Mouse (Mus musculus) cerebellum, adult 11 months (tissue): ENCODE data around the gene Iqcf4.
"Not testable (repeated sequence)": the region's sequence is repeated elsewhere in the genome, so short reads cannot be mapped to it uniquely, and the experiment has no call there.

ENCODE experiments used
- DNase-seq: peaks from one replicate; pipeline ENCODE4 v3.0.0; 2022

Iqcf4 gene

DNA sequence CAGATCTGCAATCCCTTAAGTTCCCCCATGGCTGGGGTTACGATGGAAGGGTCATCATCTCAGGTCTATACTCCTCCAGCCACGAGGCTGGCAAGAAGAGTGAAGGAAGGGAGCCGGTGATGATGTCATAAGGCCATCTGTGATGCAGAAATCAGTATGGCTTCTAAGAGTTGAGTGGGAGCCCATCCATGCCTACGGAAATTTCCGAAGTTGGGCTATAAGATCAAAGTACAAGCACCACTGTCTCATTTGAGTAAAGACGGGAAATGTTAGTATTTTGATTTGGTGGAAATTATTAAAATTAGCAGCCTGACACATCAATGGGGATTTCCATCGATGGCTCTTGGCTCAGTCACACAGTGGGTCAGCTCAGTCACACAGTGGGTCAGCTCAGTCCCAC, at the start of gene Iqcf4:
Gene Iqcf4 (minus strand): TSS at position 101 of the 400 bp plus-strand sequence.
- DNase-seq = no peak

- no peak for DNase-seq
These were observed 46.7 kb upstream of the Iqcf4 start for GRCm38 (mm10) chr9:106617496-106617895.

DNA sequence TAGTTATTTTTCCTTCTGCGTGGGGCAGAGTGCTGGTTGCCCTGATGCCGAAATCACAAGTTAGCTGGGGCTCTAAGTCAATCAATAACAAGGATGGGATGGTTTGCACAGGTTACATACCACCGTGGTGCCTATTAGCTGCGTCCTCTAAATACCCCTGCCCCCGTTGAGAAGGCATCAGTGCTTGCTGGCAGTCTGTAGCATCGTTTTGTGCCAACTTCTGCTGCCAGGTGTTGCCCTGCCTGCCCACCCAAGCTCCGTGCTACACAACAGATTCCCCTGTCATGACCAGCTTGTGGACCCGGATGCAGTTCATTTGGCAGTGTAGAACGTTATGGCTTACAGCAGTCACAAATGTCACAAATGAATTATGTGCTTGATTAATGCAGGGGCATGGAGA, 45.5 kb upstream of the Iqcf4 start:
- no peak for DNase-seq

GRCm38 (mm10) chr9:106614616-106615015, 43.8 kb upstream of the Iqcf4 start:
- DNase-seq = no peak

DNA sequence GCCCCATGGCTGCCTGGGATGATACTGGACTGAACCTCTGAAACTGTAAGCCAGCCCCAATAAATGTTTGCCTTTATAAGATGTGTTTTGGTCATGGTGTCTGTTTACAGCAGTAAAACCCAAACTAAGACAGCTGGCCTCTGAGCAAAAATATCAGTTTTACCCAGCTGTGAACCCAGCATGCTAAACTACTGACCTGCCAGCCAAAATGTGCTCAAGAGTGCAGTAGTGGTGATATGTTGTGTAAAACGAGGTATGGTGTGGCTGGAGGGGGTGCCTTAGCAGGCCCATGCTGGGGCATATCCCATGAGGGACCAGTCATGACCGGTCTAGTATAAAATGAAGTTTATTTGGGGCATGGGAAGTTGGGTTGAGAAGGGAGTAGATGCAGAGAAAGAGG, 43.2 kb upstream of the Iqcf4 start:
- DNase-seq = no peak

DNA sequence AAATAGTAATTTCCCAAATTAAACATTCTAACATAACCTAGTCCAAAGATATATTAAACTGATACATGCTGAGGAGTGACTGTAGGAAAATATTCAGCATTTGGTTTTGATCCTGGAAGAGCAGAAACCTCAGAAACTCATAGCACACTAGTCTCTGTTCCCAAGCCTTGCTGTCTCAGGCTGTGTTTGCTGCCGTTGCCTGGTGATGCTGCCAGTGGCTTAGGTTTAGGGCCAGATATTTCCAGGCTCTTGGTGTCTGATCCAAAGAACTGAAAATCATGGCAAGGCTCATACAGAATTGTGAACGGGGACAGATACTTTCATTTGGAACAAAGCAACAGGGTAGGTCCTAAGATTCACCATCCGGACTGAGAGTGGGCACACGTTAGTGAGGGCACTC, 39.9 kb upstream of the Iqcf4 start:
- DNase-seq = no peak

DNA sequence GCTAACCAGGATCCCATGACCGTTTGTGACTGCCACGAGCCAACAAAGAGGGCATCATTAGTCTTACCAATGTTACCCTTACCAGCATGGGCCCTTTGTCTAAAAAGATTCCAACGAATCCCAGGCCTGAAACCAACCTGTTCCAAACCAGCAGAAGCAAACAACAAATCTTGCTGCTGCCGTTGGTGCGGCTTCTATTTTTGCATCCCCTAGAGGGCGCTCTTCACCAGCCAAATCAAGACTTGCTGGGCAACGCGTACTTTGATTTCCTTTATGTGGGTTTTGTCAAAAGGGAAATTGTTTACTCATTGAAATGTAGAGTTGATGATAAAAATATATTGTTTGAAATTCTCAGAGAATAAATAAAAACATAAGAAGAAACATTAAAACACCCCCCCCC, 29.8 kb upstream of the Iqcf4 start:
- DNase-seq = peak; percentile 16

GRCm38 (mm10) chr9:106598466-106598865, 27.7 kb upstream of the Iqcf4 start:
- no peak for DNase-seq

DNA sequence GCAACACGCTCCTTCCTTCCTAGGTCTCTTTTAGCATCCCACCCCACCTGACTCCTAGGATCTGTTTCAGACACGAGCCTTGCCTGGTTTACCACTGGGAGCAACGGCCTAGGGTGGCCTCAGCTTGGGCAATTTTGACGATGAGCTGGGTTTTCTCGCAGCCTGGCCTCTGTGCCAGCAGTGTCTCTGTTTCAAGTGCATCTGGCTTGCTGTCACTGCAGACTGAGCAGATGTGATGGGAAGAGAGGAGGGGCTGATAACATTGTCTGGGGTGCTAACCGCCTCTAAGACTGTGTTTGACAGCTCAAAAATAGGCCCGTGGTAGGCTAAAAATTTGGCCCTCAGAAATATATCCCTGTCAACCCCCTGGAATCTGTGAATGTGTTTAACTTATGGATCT, 25.0 kb upstream of the Iqcf4 start:
- no peak for DNase-seq

GRCm38 (mm10) chr9:106595402-106595801, 24.6 kb upstream of the Iqcf4 start:
- not testable (repeated sequence) for DNase-seq

- no peak for DNase-seq
These were observed 21.4 kb upstream of the Iqcf4 start for GRCm38 (mm10) chr9:106592158-106592557.

DNA sequence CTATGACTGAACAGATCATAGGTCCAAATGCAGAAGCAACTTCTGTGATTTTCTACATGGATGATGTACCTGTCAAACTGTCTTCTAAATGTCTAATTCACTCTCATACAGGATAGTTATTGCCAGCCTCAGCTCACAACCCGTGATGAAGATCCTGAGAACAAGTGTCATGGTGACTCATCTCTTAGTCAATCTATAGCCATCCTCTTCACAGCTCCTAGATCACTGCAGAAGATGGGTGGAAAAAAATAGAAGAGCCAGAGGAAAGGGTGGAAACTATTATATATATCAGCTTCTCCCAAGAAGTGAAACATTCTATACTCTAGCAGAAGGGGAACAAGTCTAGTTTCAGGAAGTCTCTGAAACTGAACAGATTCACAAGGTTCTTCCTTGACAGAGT, 11.8 kb upstream of the Iqcf4 start:
- no peak for DNase-seq

DNA sequence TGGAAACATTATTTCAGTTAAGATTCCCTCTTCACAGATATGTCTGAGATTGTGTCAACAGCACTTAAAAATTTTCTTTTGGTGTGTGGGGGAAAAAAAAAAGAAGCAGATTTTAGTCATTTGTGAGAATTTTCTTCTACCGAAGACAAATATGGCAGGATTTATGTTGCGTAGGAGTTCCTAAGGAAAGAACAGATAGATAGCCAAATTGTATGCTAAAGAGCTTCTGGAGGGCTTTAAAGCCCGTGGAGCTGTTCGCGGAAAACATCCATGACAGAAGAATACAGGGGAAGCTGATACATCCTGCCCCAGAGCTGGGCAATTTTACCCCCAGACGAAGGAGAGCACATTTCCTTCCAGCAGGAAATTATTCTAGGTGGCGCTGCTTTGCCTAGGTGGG, 9.2 kb upstream of the Iqcf4 start:
- DNase-seq = no peak

DNA sequence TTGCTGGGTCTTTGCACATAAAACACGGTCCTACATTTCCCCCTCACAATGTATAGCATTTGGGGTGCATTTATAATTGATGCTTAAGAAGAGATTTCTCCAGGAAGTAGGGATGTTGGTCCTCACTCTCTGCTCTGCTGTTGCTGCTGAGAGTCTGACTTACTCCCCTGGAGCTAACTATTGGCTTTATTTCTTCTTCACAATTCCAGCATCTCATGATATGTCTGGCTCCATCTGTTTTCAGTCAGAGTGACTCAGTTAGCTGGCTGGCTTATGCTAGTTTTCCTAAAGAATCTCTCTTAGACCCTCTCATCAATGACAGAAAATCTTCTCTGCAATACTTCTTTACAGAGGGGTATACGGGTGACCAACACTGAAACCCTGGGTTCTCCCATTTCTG, 5.3 kb upstream of the Iqcf4 start:
- no peak for DNase-seq

DNA sequence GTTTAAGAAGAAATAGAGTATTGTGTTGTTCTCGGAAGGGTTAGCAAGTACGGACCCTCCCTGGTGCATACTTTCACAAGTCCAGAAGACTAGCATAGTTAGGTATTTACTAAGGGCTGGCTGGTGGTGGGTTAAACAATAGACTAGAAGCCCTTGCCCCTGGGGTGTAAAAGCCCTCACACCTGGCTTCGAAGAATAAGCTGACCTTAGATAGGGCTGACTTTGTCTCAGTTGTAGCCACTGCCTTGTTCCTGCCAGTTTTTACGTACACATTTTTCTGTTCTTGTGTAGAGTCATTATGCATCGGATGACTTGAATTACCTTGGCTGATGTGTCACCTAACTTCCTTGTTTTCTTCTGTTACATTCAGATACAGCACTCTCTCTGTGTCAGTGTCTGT, 2.6 kb upstream of the Iqcf4 start:
- no peak for DNase-seq

GRCm38 (mm10) chr9:106572186-106572585, 1.4 kb upstream of the Iqcf4 start:
- DNase-seq = no peak

DNA sequence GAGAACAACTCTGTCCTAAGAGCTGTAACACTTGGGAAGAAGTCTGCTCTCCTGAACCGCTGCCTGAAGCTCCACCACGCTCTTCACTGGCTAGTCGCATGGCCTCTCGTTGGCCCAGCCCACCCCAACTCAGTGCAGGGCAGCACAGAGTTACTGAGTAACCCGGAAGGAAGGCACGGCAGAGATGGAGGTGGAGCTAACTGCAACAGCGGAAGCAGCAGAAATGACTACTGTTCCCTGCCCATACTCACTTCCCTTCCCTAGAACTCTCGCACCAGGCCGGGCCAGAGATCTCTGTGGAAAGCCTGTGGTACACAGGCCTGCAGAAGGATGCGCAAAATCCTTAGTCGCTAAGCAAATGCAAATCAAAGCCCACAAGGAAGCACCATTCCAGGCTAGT, 4.4 kb downstream of the Iqcf4 start:
- DNase-seq = no peak

GRCm38 (mm10) chr9:106564025-106564424, 6.8 kb downstream of the Iqcf4 start:
- DNase-seq = no peak

DNA sequence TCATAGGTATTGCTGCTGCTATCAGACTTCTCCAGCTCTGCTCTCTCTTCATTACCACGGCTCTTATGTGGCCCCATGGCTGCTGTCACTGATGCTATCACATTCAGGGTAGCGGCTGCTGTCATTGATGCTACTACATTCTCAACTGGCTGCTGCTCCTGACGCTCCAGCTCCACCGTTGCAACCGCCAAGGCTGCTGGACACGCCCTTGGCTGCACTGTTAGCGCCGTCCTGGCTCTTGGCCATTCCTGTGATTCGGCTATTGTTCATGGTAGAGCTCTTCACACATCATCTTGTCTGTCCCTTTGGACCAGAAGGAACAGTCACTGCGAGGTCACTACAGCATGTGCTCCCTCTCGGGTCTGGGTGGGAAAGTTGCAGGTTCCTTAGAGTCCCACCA, 8.5 kb downstream of the Iqcf4 start:
- DNase-seq = no peak

GRCm38 (mm10) chr9:106561531-106561930, 9.3 kb downstream of the Iqcf4 start, which contains the start of gene Iqcf3:
TSS of gene Iqcf3 (minus strand) at chr9:106561631.
- DNase-seq = no peak

DNA sequence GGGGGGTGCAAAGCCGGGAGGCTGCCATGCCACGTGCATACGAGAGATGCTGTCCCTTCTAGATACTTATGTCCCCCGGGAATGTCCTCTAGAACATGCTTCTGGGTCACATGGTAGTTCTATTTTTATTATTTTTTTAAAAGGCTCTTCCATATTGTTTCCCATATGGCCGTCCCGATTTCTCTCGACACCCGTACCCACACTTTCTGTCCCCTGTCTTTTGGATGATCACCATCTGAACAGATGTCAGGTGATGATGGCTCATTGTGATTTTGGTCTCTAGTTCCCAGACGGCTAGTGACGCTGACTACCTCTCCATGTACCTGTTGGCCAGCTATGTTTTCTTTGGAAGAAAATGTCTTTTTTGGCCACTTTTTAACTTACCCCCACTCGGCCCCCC, 35.8 kb downstream of the Iqcf4 start:
- no peak for DNase-seq

GRCm38 (mm10) chr9:106534296-106534695, 36.5 kb downstream of the Iqcf4 start:
- no peak for DNase-seq

- DNase-seq = no peak
These were observed 39.0 kb downstream of the Iqcf4 start for GRCm38 (mm10) chr9:106531833-106532232.

DNA sequence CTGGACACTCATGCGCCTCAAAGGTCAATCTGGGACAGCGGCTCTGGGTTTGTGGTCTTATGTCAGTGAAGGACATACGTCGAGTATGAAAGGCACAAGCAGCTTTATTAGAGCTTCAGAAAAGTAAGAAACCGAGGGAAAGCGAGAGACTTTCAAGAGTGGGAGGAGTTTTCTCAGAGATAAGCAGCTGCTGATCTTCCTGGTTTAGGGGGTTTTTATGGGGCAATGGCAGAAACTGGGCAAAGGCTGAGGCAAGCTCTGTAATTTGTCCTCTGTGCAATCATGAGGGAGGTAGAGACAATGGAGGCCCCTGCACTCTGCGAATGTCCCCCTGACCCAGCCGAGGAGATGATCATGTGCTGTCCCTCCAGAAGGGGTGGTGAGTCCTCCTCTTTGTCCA, 50.9 kb downstream of the Iqcf4 start:
- no peak for DNase-seq

- no peak for DNase-seq
These were observed 51.4 kb downstream of the Iqcf4 start for GRCm38 (mm10) chr9:106519433-106519832.
